ENCODE assay signal across 14 mouse cellular contexts in genomic region chr11:96768240-96768639, GRCm38 (mm10). TPM values are rescaled to one million over a fixed set of nuclear protein-coding genes. Genes with fewer than 3 reads are reported as not detected.
DNase-seq lines count a peak whose midpoint lies in the region; ATAC-seq and TF ChIP-seq lines count a peak whose summit lies in the region.
"Had no signal": no experiment of that assay in that cellular context is flagged by ENCODE, and none has a peak within 500 bp of the region (broad histone marks: within the 10 kb centered on the region; RNA-seq: fewer than 3 reads in every experiment).

No protein-coding gene starts in this region.

- ATAC-seq in hindbrain, embryonic 12.5 days (ENCODE audit: low FRiP score) = no peak

- peaks cover 89% of the 10 kb centered on the region for H3K4me1 ChIP-seq in E14TG2a.4 (replicated peaks; ENCODE audit: low read depth, low read length)
- peaks cover 36% of the 10 kb centered on the region for H3K4me1 ChIP-seq in hindbrain, embryonic 12.5 days

- 62% methylated on average over 9 of the region's 9 CpGs for WGBS in hindbrain, embryonic 12.5 days

- no peaks in the 10 kb centered on the region for H3K9me3 ChIP-seq in E14TG2a.4 (ENCODE audit: low read length)
- H3K9me3 ChIP-seq in hindbrain, embryonic 12.5 days (replicated peaks) = no peaks in the 10 kb centered on the region
- H3K9me3 ChIP-seq: G1E; megakaryocyte, embryonic 14.5 days had no signal

- no peak for TF ChIP-seq CTCF in E14TG2a.4 (conservative IDR thresholded peaks at IDR 0.05; ENCODE audit: low read length)

- no peak overlapping the region for H3K4me2 ChIP-seq in hindbrain, embryonic 12.5 days (replicated peaks)

- peak; percentile 1 for DNase-seq in R1 (ENCODE audit: low read depth, low spot score)
- peak; percentile 71 for DNase-seq in lung, postnatal 36 days
- no peak for DNase-seq in left cerebral cortex, postnatal 25 days (ENCODE audit: low spot score in 2 of 2)
- DNase-seq in spleen, adult 12 weeks (ENCODE audit: low spot score) = no peak
- DNase-seq in embryo, embryonic 10.5 days (ENCODE audit: low spot score) = no peak
- DNase-seq: adrenal gland, adult 2 months; cerebellum, adult 2 months; heart, adult 18-20 months; kidney, adult 9 months; thymus, postnatal 4 days had no signal

- peak overlapping the region; percentile 58 for H3K4me3 ChIP-seq in E14TG2a.4 (replicated peaks; ENCODE audit: low read length)
- H3K4me3 ChIP-seq in hindbrain, embryonic 12.5 days = no peak overlapping the region
- H3K4me3 ChIP-seq: megakaryocyte, embryonic 14.5 days had no signal

- H3K36me3 ChIP-seq in E14TG2a.4 (ENCODE audit: insufficient read depth, low read length) = peaks cover 67% of the 10 kb centered on the region
- H3K36me3 ChIP-seq in hindbrain, embryonic 12.5 days = peaks cover 55% of the 10 kb centered on the region

- peak overlapping the region; percentile 81 for H3K27ac ChIP-seq in hindbrain, embryonic 12.5 days

- peak overlapping the region; percentile 15; the same call in 1 of the 2 replicates for H3K9ac ChIP-seq in hindbrain, embryonic 12.5 days

- no peaks in the 10 kb centered on the region for H3K27me3 ChIP-seq in E14TG2a.4 (ENCODE audit: insufficient read depth, low read length)
- H3K27me3 ChIP-seq in hindbrain, embryonic 12.5 days = no peaks in the 10 kb centered on the region
- H3K27me3 ChIP-seq: megakaryocyte, embryonic 14.5 days had no signal

- intact Hi-C loops in left cerebral cortex, postnatal 25 days (cut with DNase I) = no loop called here

RNA-seq across cellular contexts. Expression of gene Snx11, which starts 9.1 kb away (rescaled TPM):
- polyA plus RNA-seq in hindbrain, embryonic 12.5 days (2016; fragmentation: Nextera tagmentation; extraction: Ambion mirVana) = 40.5 and 45.1 TPM in 2 replicates
- total RNA-seq in left cerebral cortex, postnatal 25 days (2021) = 10 to 100 TPM; 43.3 to 47.3 TPM

RNA-seq across cellular contexts. Expression of gene Cbx1, which starts 20.7 kb away (rescaled TPM):
- 136 TPM in 2 replicates for polyA plus RNA-seq in hindbrain, embryonic 12.5 days (2016; fragmentation: Nextera tagmentation; extraction: Ambion mirVana)
- 10 to 100 TPM; 47.0 to 47.7 TPM for total RNA-seq in left cerebral cortex, postnatal 25 days (2021)

Comparison
In these comparisons a context has a peak if more than half of its experiments do, and no peak if none do; other contexts are left out.
1. DNase-seq: peak in R1 (single experiment) and lung, postnatal 36 days (single experiment); none in left cerebral cortex, postnatal 25 days (0 of 2), spleen, adult 12 weeks (single experiment) and embryo, embryonic 10.5 days (single experiment).